Mouse (Mus musculus) forebrain, embryonic 14.5 days (tissue): Measurements from ENCODE around the gene Dph2. TPM values are rescaled to one million over a fixed set of nuclear protein-coding genes. Genes with fewer than 3 reads are reported as not detected.

Source experiments
- ATAC-seq: fragments of 200-750 bp; cut with Nextera tagmentation; 2 replicates; pipeline ENCODE4 v1.8.0; 2017; ENCODE audit warnings: mild to moderate bottlenecking, moderate library complexity
- DNase-seq: peaks from one replicate; pipeline ENCODE4 v3.0.0-alpha.2; 2015; ENCODE audit warnings: low spot score
- H3K27ac ChIP-seq: fragments of 300-500 bp; sonication (generic); 2 replicates; pipeline ENCODE4 v1.5.1; 2014; ENCODE audit warnings: low read depth, mild to moderate bottlenecking, control low read depth, low read length, moderate library complexity
- H3K27me3 ChIP-seq: fragments of 300-500 bp; sonication (generic); replicated peaks from 2 replicates; pipeline ENCODE4 v1.6.1; 2014; ENCODE audit warnings: low read length, control low read depth, mixed read lengths; ENCODE audit not compliant: control insufficient read depth, insufficient read depth
- H3K36me3 ChIP-seq: fragments of 300-500 bp; sonication (generic); 2 replicates; pipeline ENCODE4 v1.6.1; 2014; ENCODE audit warnings: low read length, control low read depth; ENCODE audit not compliant: control insufficient read depth, insufficient read depth
- H3K4me1 ChIP-seq: fragments of 300-500 bp; sonication (generic); 2 replicates; pipeline ENCODE4 v1.6.1; 2014; ENCODE audit warnings: antibody characterized with exemption, low read length, control low read depth; ENCODE audit not compliant: control insufficient read depth, insufficient read depth
- H3K4me2 ChIP-seq: fragments of 300-500 bp; sonication (generic); 2 replicates; pipeline ENCODE4 v1.6.1; 2014; ENCODE audit warnings: mild to moderate bottlenecking, control low read depth, low read length
- H3K4me3 ChIP-seq: fragments of 300-500 bp; sonication (generic); 2 replicates; pipeline ENCODE4 v1.5.1; 2014; ENCODE audit warnings: low read depth, low read length, control low read depth
- H3K9ac ChIP-seq: fragments of 300-500 bp; sonication (generic); 2 replicates; pipeline ENCODE4 v1.6.1; 2014; ENCODE audit warnings: mild to moderate bottlenecking, low read length, control low read depth, moderate library complexity
- H3K9me3 ChIP-seq: fragments of 300-500 bp; sonication (generic); replicated peaks from 2 replicates; pipeline ENCODE4 v1.6.1; 2016; ENCODE audit warnings: low read length, control low read depth, mixed read lengths; ENCODE audit not compliant: control insufficient read depth
- WGBS: fragments of 180-500 bp; shearing (Covaris S2); extraction: QIAGEN DNeasy Blood & Tissue Kit; methylation state at CpG from one replicate; pipeline ENCODE4 v1.1.7; 2014; 5-methylcytosine and 5-hydroxymethylcytosine counted together
- polyA plus RNA-seq: library from polyadenylated mRNA; unstranded; fragments of >200 nt; fragmentation: Nextera tagmentation; extraction: Ambion mirVana; gene quantifications from 2 replicates; pipeline ENCODE4 v1.2.1, GENCODE M21; 2014

The Dph2 gene
- polyA plus RNA-seq, 1 experiment from 2014 or later, result 26.8 TPM

- ATAC-seq (peak; percentile 96), DNase-seq (peak; percentile 98)
- Histone ChIP-seq H3K36me3 (peaks cover 17% of the 10 kb centered on the region), H3K27me3 (no peaks in the 10 kb centered on the region), H3K4me1 (peaks cover 19% of the 10 kb centered on the region), H3K4me2 (peak within 1 kb of the TSS; percentile 99), H3K9me3 (no peaks in the 10 kb centered on the region), H3K27ac (peak within 1 kb of the TSS; percentile 75), H3K9ac (peak within 1 kb of the TSS; percentile 86), H3K4me3 (peak within 1 kb of the TSS; percentile 77)
- under 1% methylated on average over 49 of the region's 61 CpGs for WGBS
Observed at GRCm38 (mm10) chr4:117914591-117915442, 23.0 kb upstream of the Dph2 start, which contains the start of gene Ipo13. Ipo13 (minus strand) TSS chr4:117914999.

GRCm38 (mm10) chr4:117914031-117914430 lies 22.2 kb upstream of the Dph2 start:
- H3K4me3 ChIP-seq, result peak overlapping the region; percentile 77
- ATAC-seq (no peak), DNase-seq (no peak)
- peaks cover 17% of the 10 kb centered on the region for H3K36me3 ChIP-seq
- H3K9ac ChIP-seq, result peak overlapping the region; percentile 86
- 14% methylated on average over 8 of the region's 8 CpGs for whole genome bisulfite sequencing
- H3K4me1 ChIP-seq, result peaks cover 27% of the 10 kb centered on the region
- no peaks in the 10 kb centered on the region for H3K9me3 ChIP-seq
- peak overlapping the region; percentile 99 for H3K4me2 ChIP-seq
- H3K27me3 ChIP-seq, result no peaks in the 10 kb centered on the region
- peak overlapping the region; percentile 75; the same call in 1 of the 2 replicates for H3K27ac ChIP-seq

- Histone ChIP-seq H3K27me3 (no peaks in the 10 kb centered on the region), H3K9me3 (no peaks in the 10 kb centered on the region), H3K36me3 (peaks cover 17% of the 10 kb centered on the region), H3K27ac (0 out of 2 replicates have a peak overlapping the region, but pooled peaks have one; percentile 21), H3K4me3 (peak overlapping the region; percentile 77), H3K4me2 (peak overlapping the region; percentile 99), H3K9ac (peak overlapping the region; percentile 86), H3K4me1 (peaks cover 33% of the 10 kb centered on the region)
- DNase-seq (peak; percentile 8), ATAC-seq (no peak)
- 29% methylated on average over 3 of the region's 3 CpGs for WGBS
Observed at GRCm38 (mm10) chr4:117913421-117913820, 21.6 kb upstream of the Dph2 start.

- Histone ChIP-seq H3K9ac (peak overlapping the region; percentile 86), H3K4me2 (peak overlapping the region; percentile 99)
- 69% methylated on average over 7 of the region's 7 CpGs for WGBS
Observed at GRCm38 (mm10) chr4:117912685-117913273, 20.9 kb upstream of the Dph2 start.

GRCm38 (mm10) chr4:117912131-117912561 lies 20.3 kb upstream of the Dph2 start:
- H3K9ac ChIP-seq, result no peak overlapping the region
- H3K36me3 ChIP-seq, result peaks cover 17% of the 10 kb centered on the region
- H3K4me3 ChIP-seq, result no peak overlapping the region
- no peak for ATAC-seq
- H3K27me3 ChIP-seq, result no peaks in the 10 kb centered on the region
- 0 out of 2 replicates have a peak overlapping the region, but pooled peaks have one; percentile 99 for H3K4me2 ChIP-seq
- H3K9me3 ChIP-seq, result no peaks in the 10 kb centered on the region
- no peak for DNase-seq
- no peak overlapping the region for H3K27ac ChIP-seq
- H3K4me1 ChIP-seq, result peaks cover 34% of the 10 kb centered on the region
- WGBS, result 91% methylated on average over 13 of the region's 13 CpGs

More at GRCm38 (mm10) chr4:117912685-117913273, 20.9 kb upstream of the Dph2 start:
- ATAC-seq (no peak), DNase-seq (no peak)
- H3K9me3 ChIP-seq, result no peaks in the 10 kb centered on the region
- H3K4me1 ChIP-seq, result peaks cover 34% of the 10 kb centered on the region
- H3K27ac ChIP-seq, result no peak overlapping the region
- peaks cover 17% of the 10 kb centered on the region for H3K36me3 ChIP-seq
- no peaks in the 10 kb centered on the region for H3K27me3 ChIP-seq
- 0 out of 2 replicates have a peak overlapping the region, but pooled peaks have one; percentile 77 for H3K4me3 ChIP-seq

GRCm38 (mm10) chr4:117908834-117909453 lies 17.1 kb upstream of the Dph2 start:
- peak overlapping the region; percentile 42 for H3K4me2 ChIP-seq
- peak; percentile 89 for DNase-seq
- H3K9ac ChIP-seq, result peak overlapping the region; percentile 44
- H3K36me3 ChIP-seq, result peaks cover 41% of the 10 kb centered on the region
- no peaks in the 10 kb centered on the region for H3K27me3 ChIP-seq
- peak overlapping the region; percentile 77 for H3K27ac ChIP-seq
- H3K4me1 ChIP-seq, result peaks cover 29% of the 10 kb centered on the region
- WGBS, result 51% methylated on average over 8 of the region's 8 CpGs
- H3K9me3 ChIP-seq, result no peaks in the 10 kb centered on the region
- peak; percentile 90 for ATAC-seq
- 0 out of 2 replicates have a peak overlapping the region, but pooled peaks have one; percentile 2 for H3K4me3 ChIP-seq

GRCm38 (mm10) chr4:117906196-117906595 lies 14.4 kb upstream of the Dph2 start:
- H3K27ac ChIP-seq, result no peak overlapping the region
- peaks cover 16% of the 10 kb centered on the region for H3K4me1 ChIP-seq
- no peak for DNase-seq
- ATAC-seq, result no peak
- no peak overlapping the region for H3K9ac ChIP-seq
- WGBS, result 89% methylated on average over 3 of the region's 3 CpGs
- no peaks in the 10 kb centered on the region for H3K9me3 ChIP-seq
- no peak overlapping the region for H3K4me3 ChIP-seq
- H3K36me3 ChIP-seq, result peaks cover 58% of the 10 kb centered on the region
- no peaks in the 10 kb centered on the region for H3K27me3 ChIP-seq
- no peak overlapping the region for H3K4me2 ChIP-seq

GRCm38 (mm10) chr4:117904761-117905160 lies 12.9 kb upstream of the Dph2 start:
- H3K4me2 ChIP-seq, result no peak overlapping the region
- ATAC-seq (no peak), DNase-seq (no peak)
- H3K9me3 ChIP-seq, result no peaks in the 10 kb centered on the region
- H3K27ac ChIP-seq, result no peak overlapping the region
- no peak overlapping the region for H3K9ac ChIP-seq
- H3K4me3 ChIP-seq, result no peak overlapping the region
- WGBS, result 91% methylated on average over 8 of the region's 8 CpGs
- H3K4me1 ChIP-seq, result peaks cover 14% of the 10 kb centered on the region
- no peaks in the 10 kb centered on the region for H3K27me3 ChIP-seq
- H3K36me3 ChIP-seq, result peaks cover 66% of the 10 kb centered on the region
